Mouse (Mus musculus): Measurements from ENCODE around the gene Zdbf2. TPM values are rescaled to one million over a fixed set of nuclear protein-coding genes. Genes with fewer than 3 reads are reported as not detected.
A peak's percentile ranks its signal among the peaks of the same experiment; 100 is the strongest.

The Zdbf2 gene
- polyA plus RNA-seq, 1 experiment from 2014 or later, result 5.7 TPM

DNA sequence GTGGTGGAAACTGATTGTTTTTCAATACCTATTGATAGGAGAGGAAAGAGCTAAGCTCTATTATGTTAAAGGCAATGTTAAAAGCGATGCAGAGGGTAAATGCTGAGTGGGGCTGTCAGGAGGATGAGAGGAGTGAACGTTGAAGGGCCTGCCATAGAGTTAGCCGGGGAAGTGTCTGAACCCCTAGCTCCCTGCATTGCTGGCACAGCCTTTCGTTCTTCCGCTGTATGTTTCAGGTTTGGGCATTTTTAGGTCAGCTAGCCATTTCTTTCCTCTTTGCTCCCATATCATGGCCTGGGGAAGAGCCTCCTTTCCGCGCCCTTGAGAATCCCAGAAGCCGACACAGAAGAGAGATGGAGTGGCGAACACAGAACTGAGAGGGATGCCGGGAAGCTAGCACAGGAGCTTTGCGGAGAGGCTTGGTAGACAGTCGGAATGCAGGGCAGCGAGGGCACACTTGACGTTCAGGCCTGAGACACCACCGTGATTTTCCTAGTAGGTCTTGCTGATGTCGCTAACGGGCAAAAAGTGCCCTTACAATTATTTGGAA is 11.9 kb upstream of the Zdbf2 start:
- no peak overlapping the region for H3K27ac ChIP-seq (ENCODE audit: low read depth)
- no peak for TF ChIP-seq CTCF (IDR thresholded peaks at IDR 0.05; ENCODE audit: low read depth)
- no peak overlapping the region for H3K9ac ChIP-seq
- H3K27me3 ChIP-seq (ENCODE audit: insufficient read depth, low read length), result peaks cover 83% of the 10 kb centered on the region
- H3K4me1 ChIP-seq (ENCODE audit: insufficient read depth), result no peaks in the 10 kb centered on the region
- DNase-seq (peak; percentile 1), ATAC-seq (ENCODE audit: insufficient read depth) (no peak)
- no peak overlapping the region for H3K4me3 ChIP-seq (ENCODE audit: low read depth, low read length)
- H3K36me3 ChIP-seq (ENCODE audit: insufficient read depth), result no peaks in the 10 kb centered on the region
- no peaks in the 10 kb centered on the region for H3K9me3 ChIP-seq (ENCODE audit: low read depth, low read length)
- 42% methylated on average over 17 of the region's 17 CpGs for WGBS
- H3K4me2 ChIP-seq, result no peak overlapping the region

- H3K4me1 ChIP-seq (ENCODE audit: insufficient read depth), result no peaks in the 10 kb centered on the region
- TF ChIP-seq CTCF (IDR thresholded peaks at IDR 0.05; ENCODE audit: low read depth), result no peak
- H3K36me3 ChIP-seq (ENCODE audit: insufficient read depth), result no peaks in the 10 kb centered on the region
- no peak overlapping the region for H3K9ac ChIP-seq
- ATAC-seq (ENCODE audit: insufficient read depth) (no peak), DNase-seq (no peak)
- no peak overlapping the region for H3K27ac ChIP-seq (ENCODE audit: low read depth)
- H3K9me3 ChIP-seq (ENCODE audit: low read depth, low read length), result no peaks in the 10 kb centered on the region
- 42% methylated on average over 11 of the region's 11 CpGs for WGBS
- H3K27me3 ChIP-seq (ENCODE audit: insufficient read depth, low read length), result peaks cover 75% of the 10 kb centered on the region
- no peak overlapping the region for H3K4me3 ChIP-seq (ENCODE audit: low read depth, low read length)
- no peak overlapping the region for H3K4me2 ChIP-seq
Observed at GRCm38 (mm10) chr1:63263671-63264070, 9.4 kb upstream of the Zdbf2 start.

GRCm38 (mm10) chr1:63265461-63265860 is 7.6 kb upstream of the Zdbf2 start:
- no peak overlapping the region for H3K9ac ChIP-seq
- no peak overlapping the region for H3K27ac ChIP-seq (ENCODE audit: low read depth)
- 41% methylated on average over 4 of the region's 4 CpGs for WGBS
- TF ChIP-seq CTCF (IDR thresholded peaks at IDR 0.05; ENCODE audit: low read depth), result no peak
- no peak for DNase-seq
- no peaks in the 10 kb centered on the region for H3K36me3 ChIP-seq (ENCODE audit: insufficient read depth)
- no peak overlapping the region for H3K4me3 ChIP-seq (ENCODE audit: low read depth, low read length)
- no peak overlapping the region for H3K4me2 ChIP-seq
- no peaks in the 10 kb centered on the region for H3K4me1 ChIP-seq (ENCODE audit: insufficient read depth)
- no peaks in the 10 kb centered on the region for H3K9me3 ChIP-seq (ENCODE audit: low read depth, low read length)
- H3K27me3 ChIP-seq (ENCODE audit: insufficient read depth, low read length), result peaks cover 85% of the 10 kb centered on the region
- no peak for ATAC-seq (ENCODE audit: insufficient read depth)

- Histone ChIP-seq H3K27ac (ENCODE audit: low read depth) (no peak overlapping the region), H3K4me1 (ENCODE audit: insufficient read depth) (no peaks in the 10 kb centered on the region), H3K27me3 (ENCODE audit: insufficient read depth, low read length) (peaks cover 85% of the 10 kb centered on the region), H3K9me3 (ENCODE audit: low read depth, low read length) (no peaks in the 10 kb centered on the region), H3K4me3 (ENCODE audit: low read depth, low read length) (no peak overlapping the region), H3K36me3 (ENCODE audit: insufficient read depth) (no peaks in the 10 kb centered on the region), H3K4me2 (no peak overlapping the region), H3K9ac (no peak overlapping the region)
- TF ChIP-seq CTCF (IDR thresholded peaks at IDR 0.05; ENCODE audit: low read depth), result no peak
- ATAC-seq (ENCODE audit: insufficient read depth) (no peak), DNase-seq (no peak)
- 42% methylated on average over 12 of the region's 12 CpGs for WGBS
Observed at GRCm38 (mm10) chr1:63266121-63266520, 6.9 kb upstream of the Zdbf2 start.

GRCm38 (mm10) chr1:63266716-63267115 is 6.3 kb upstream of the Zdbf2 start:
- ATAC-seq (ENCODE audit: insufficient read depth), result no peak
- no peak for DNase-seq
- TF ChIP-seq CTCF (IDR thresholded peaks at IDR 0.05; ENCODE audit: low read depth), result no peak
- H3K27me3 ChIP-seq (ENCODE audit: insufficient read depth, low read length), result peaks cover 85% of the 10 kb centered on the region
- H3K4me1 ChIP-seq (ENCODE audit: insufficient read depth), result no peaks in the 10 kb centered on the region
- no peaks in the 10 kb centered on the region for H3K9me3 ChIP-seq (ENCODE audit: low read depth, low read length)
- no peak overlapping the region for H3K4me2 ChIP-seq
- H3K27ac ChIP-seq (ENCODE audit: low read depth), result no peak overlapping the region
- no peaks in the 10 kb centered on the region for H3K36me3 ChIP-seq (ENCODE audit: insufficient read depth)
- WGBS, result 36% methylated on average over 15 of the region's 15 CpGs
- H3K4me3 ChIP-seq (ENCODE audit: low read depth, low read length), result no peak overlapping the region
- H3K9ac ChIP-seq, result no peak overlapping the region

GRCm38 (mm10) chr1:63272125-63272675 is 865 bp upstream of the Zdbf2 start:
- TF ChIP-seq CTCF (IDR thresholded peaks at IDR 0.05; ENCODE audit: low read depth), result no peak
- Histone ChIP-seq H3K4me1 (ENCODE audit: insufficient read depth) (no peaks in the 10 kb centered on the region), H3K4me3 (ENCODE audit: low read depth, low read length) (no peak overlapping the region), H3K9ac (no peak overlapping the region), H3K9me3 (ENCODE audit: low read depth, low read length) (no peaks in the 10 kb centered on the region), H3K4me2 (peak overlapping the region; percentile 70; the same call in 1 of the 2 replicates), H3K36me3 (ENCODE audit: insufficient read depth) (no peaks in the 10 kb centered on the region), H3K27ac (ENCODE audit: low read depth) (no peak overlapping the region), H3K27me3 (ENCODE audit: insufficient read depth, low read length) (peaks cover 83% of the 10 kb centered on the region)
- 21% methylated on average over 8 of the region's 8 CpGs for WGBS
- DNase-seq (no peak), ATAC-seq (ENCODE audit: insufficient read depth) (no peak)

DNA sequence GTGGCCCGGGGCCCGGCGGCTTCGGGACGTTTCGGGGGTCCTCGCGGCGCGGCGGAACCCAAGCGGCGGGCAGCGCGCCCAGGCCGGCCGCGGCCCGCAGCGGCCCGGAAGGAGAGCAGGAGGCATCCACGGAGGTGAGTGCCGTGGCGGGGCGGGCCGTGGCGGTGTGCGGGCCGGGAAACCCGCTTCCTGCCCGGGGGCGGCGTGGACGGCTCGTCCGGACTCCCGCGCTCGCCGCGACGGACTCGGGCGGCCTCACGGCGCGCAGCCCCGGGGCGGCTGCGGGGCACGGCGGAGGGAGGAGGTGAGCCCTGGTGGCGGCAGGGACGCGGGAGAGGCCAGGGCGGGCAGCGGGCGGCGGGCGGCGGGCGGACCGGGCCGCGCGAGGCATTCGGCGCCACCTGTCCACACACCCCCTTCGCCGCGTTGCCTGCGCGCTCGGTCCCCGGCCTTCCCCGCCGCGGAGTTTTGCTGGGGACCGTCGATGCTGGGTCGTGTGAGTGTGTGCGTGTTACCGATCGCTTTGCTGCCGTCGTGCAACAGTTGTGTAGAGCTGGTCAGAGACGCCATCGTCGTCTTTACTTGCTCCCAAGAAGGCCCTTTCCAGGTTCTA is 380 bp downstream of the Zdbf2 start:
- Histone ChIP-seq H3K4me1 (ENCODE audit: insufficient read depth) (no peaks in the 10 kb centered on the region), H3K4me3 (ENCODE audit: low read depth, low read length) (peak overlapping the region; percentile 53), H3K27ac (ENCODE audit: low read depth) (peak overlapping the region; percentile 65; the same call in 1 of the 2 replicates), H3K4me2 (peak overlapping the region; percentile 70), H3K36me3 (ENCODE audit: insufficient read depth) (no peaks in the 10 kb centered on the region), H3K27me3 (ENCODE audit: insufficient read depth, low read length) (peaks cover 76% of the 10 kb centered on the region), H3K9me3 (ENCODE audit: low read depth, low read length) (no peaks in the 10 kb centered on the region), H3K9ac (peak overlapping the region; percentile 67)
- peak; percentile 56 for ATAC-seq (ENCODE audit: insufficient read depth)
- no peak for TF ChIP-seq CTCF (IDR thresholded peaks at IDR 0.05; ENCODE audit: low read depth)
- under 1% methylated on average over 66 of the region's 89 CpGs for WGBS
- DNase-seq, result no peak

Data from lung, embryonic 14.5 days (tissue).